Mouse (Mus musculus): ENCODE measurements around the gene Ckb.
"Not testable (repeated sequence)": the region's sequence is repeated elsewhere in the genome, so short reads cannot be mapped to it uniquely, and the experiment has no call there.

Ckb gene

DNA sequence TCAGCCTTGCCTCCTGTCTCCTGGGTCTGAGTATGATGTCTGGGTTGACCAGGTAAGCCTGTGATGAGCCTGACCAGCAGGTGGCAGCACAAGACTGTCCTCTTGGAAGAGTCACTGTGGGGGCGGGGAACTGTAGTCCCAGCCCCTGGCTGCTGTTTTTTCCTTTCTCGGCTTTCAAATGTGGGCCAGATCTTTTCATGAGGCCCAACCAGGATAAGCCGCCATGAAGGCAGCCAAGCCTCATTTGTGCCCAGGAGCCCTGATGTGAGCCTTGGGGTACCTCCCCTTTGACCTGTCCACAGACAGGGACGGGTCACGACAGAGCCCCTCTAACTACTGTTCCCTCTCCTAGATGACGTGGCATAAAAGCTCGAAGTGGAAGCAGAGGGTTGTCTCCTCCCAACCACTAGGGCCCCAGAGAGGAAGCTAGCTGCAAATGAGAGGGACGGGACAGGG is 3.7 kb downstream of the Ckb start:
- DNase-seq (ENCODE audit: low spot score), result peak; percentile 79

DNA sequence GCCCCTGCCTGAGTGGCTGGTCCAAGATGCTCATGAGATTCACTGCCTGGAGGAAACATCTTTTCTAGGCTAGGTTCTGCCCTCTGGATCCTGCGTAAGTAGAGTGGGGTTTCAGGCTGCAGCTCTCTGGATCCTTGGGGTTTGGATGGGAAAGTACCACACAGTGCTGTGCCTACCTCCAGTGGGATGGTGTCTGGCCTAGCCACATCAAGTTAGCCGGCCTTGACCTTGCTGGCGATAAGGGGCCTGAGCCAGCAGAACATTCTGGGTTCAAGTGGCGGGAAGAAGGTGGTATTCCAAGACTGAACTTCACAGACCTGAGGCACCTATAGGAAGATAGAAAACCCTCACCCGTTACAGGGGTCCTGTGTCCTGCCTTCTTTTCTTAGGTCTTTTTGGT is 4.7 kb downstream of the Ckb start:
- no peak for DNase-seq (ENCODE audit: low spot score)

- no peak for DNase-seq (ENCODE audit: low spot score)
Observed at GRCm38 (mm10) chr12:111666380-111666779, 5.8 kb downstream of the Ckb start.

DNA sequence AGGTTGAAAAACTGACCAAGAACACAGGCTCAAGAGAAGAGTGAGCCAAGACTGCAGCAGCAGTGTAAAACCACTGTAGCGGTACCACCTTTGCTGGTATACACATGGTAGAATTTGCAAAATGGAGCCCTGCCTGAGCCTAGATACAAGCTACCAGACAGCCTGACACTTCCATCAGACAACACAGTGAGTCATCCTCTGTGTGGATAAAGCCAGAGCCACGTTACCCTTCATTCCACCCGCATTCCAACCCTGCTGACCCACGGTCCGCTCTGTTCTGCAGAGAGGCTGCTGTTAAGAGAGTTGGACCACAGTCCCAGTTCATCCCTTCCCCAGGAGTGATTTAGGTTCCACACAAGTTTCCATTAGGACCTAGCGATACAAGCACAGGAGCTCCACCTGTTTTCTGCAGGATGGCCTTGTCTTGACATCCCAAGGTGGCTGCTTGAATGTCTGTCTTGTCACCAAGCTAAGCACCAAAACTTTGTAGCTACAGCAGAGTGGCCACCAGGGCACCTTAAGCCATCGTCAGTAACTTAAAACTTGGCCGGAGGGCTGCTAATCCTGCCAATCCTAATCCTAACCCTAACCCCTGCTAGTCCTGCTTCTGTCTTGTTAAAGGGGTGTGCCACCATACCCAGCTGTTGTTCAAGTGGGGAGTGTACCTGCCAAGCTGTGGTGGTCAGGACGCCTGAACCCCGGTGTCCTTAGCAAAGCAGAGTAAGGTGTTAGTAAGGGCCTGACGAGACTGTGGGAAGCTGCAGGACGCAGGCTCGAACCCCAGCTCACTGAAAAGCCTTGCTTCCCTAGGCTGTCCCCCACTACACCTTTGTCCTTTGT is 6.9 kb downstream of the Ckb start:
- DNase-seq (ENCODE audit: low spot score), result no peak

- DNase-seq (ENCODE audit: low spot score), result peak; percentile 43
Observed at GRCm38 (mm10) chr12:111664144-111664634, 7.9 kb downstream of the Ckb start.

GRCm38 (mm10) chr12:111663228-111664143 is 8.7 kb downstream of the Ckb start:
- DNase-seq (ENCODE audit: low spot score), result no peak

DNA sequence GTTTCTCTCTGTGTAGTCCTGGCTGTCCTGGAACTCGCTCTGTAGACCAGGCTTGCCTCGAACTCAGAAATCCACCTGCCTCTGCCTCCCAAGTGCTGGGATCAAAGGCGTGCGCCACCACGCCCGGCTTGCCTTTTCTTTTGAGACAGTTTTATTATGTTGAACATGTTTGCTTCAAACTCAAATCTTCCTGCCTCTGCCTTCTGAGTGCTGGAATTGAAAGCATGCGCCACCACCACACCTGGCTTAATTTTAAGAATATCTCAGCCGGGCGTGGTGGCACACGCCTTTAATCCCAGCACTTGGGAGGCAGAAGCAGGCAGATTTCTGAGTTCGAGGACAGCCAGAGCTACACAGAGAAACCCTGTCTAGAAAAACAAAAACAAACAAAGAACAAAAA is 10.6 kb downstream of the Ckb start:
- not testable (repeated sequence) for DNase-seq (ENCODE audit: low spot score)

- DNase-seq (ENCODE audit: low spot score), result no peak
Observed at GRCm38 (mm10) chr12:111660628-111661027, 11.5 kb downstream of the Ckb start.

DNA sequence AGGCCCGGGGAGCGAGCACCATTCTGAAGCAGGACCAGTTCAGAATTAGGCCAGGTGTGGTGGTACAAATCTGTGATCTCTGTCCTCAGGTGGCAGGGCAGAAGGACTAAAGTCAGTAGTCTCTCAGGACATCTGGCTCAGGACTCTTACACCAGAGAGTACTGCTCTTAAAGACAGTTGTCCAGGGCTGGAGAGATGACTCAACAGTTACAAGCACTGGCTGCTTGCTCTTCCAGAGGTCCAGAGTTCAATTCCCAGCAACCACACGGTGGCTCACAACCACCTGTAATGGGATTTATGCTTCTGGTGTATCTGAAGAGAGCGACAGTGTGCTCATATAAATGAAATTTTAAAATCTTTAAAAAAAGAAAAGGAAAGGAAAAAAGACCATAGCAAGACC is 12.8 kb downstream of the Ckb start:
- DNase-seq (ENCODE audit: low spot score), result no peak

DNA sequence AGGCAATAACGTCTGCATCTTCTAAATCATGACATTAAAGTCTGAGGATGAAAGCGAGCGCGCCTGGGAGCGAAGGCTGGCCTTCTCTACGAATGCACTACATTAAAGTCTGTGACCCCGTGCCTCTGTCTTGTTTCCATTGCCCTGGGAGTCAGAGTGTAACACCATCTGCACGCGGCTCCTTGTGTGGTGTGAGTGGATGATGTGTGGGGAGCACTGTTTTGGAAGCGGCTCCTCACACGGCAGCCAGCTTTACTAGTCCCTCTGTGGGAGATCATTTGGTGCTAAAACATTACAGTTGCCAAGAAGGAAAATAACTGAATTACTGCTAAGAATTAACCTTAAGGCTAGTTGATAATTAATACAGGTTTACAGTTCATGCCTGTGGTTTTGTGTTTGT is 16.4 kb downstream of the Ckb start:
- no peak for DNase-seq (ENCODE audit: low spot score)

DNA sequence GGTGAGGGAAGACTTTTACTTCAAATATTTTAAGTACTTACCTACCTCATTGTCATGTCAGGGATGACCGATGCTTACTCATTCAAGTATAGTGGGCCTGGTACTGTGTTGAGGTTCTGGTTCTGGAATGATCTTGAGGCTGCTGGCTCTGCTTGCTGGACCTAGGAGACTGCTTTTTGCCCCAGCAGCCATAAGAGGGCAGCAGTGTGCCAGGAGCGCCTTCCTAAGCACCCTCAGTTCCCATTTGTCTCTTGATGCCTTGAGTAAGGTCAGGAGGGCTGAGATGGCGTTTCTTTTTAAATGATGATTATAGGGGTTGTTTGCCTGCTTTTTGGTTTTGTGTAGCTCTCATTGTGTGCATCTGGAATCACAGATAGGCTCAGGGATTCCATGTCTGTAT is 18.7 kb downstream of the Ckb start:
- DNase-seq (ENCODE audit: low spot score), result no peak

DNA sequence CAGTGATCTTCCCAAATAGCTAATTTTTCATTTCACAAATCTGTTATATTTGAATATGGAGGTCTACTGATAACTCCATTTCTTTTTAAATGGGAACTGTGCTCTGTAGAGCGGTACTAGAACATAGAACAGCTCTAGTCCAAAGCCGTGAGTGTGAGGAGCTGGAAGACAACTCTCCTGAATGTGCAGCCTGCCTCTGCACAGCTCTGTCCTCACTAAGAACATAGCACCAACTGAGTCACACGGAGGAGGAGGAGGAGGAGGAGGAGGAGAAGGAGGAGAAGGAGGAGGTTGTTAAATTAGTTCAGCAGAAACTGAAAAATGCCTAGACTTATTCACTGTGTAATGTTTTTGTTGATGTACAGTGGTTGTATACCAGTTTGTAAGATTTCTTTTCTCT is 19.2 kb downstream of the Ckb start:
- no peak for DNase-seq (ENCODE audit: low spot score)

DNA sequence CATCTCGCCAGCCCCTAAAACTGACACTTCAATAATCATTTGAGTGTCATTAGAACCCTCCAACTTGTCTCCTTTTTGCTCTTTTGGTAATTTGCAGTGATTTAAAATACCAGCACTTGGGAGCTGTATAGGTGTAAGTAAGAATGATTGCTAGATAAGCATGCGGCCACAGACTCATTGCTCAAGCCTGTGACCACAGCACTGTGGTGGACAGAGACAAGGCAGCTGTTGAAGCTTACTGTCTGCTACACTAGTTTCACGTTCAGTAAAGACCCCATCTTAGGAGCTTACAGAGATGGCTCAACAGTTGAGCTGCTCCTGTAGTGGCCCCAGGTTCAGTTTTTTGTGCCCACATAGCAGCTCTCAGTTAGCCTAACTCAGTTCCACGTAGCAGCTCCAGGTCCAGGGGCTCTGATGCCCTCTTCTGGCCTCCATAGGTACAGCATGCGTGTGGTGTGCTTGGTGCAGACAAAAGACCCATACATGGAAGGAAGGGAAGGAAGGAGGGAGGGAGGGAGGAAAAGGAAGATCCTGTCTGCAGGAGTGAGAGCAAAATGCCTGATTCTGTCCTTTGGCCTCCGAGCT is 24.0 kb downstream of the Ckb start:
- DNase-seq (ENCODE audit: low spot score), result no peak

All from testis, postnatal 14 days (tissue).